Mouse (Mus musculus): ENCODE results near the gene Acadvl.
"Not testable (repeated sequence)": the region's sequence is repeated elsewhere in the genome, so short reads cannot be mapped to it uniquely, and the experiment has no call there.

Gene Acadvl

GRCm38 (mm10) chr11:70027397-70027796, 12.2 kb upstream of the Acadvl start:
- peak; percentile 46 to 52 for DNase-seq (ENCODE audit: low spot score in 2 of 2)

- no peak for DNase-seq (ENCODE audit: low spot score in 2 of 2)
Observed at GRCm38 (mm10) chr11:70026689-70027088, 11.5 kb upstream of the Acadvl start.

GRCm38 (mm10) chr11:70024151-70024514, 8.9 kb upstream of the Acadvl start:
- DNase-seq (ENCODE audit: low spot score in 2 of 2), result no peak

GRCm38 (mm10) chr11:70023481-70024150, 8.4 kb upstream of the Acadvl start:
- no peak for DNase-seq (ENCODE audit: low spot score in 2 of 2)

GRCm38 (mm10) chr11:70021264-70022132, 6.3 kb upstream of the Acadvl start:
- peak; percentile 96 for DNase-seq (ENCODE audit: low spot score in 2 of 2)

- DNase-seq (ENCODE audit: low spot score in 2 of 2), result peak; percentile 70 to 85
Observed at GRCm38 (mm10) chr11:70020731-70021263, 5.6 kb upstream of the Acadvl start.

GRCm38 (mm10) chr11:70020022-70020631, 4.9 kb upstream of the Acadvl start:
- DNase-seq (ENCODE audit: low spot score in 2 of 2), result no peak

GRCm38 (mm10) chr11:70019495-70020021, 4.3 kb upstream of the Acadvl start:
- DNase-seq (ENCODE audit: low spot score in 2 of 2), result no peak

- DNase-seq (ENCODE audit: low spot score in 2 of 2), result peak; percentile 61 to 75
Observed at GRCm38 (mm10) chr11:70018131-70018990, 3.1 kb upstream of the Acadvl start.

GRCm38 (mm10) chr11:70017199-70017767, 2.1 kb upstream of the Acadvl start:
- DNase-seq (ENCODE audit: low spot score in 2 of 2), result no peak

- no peak for DNase-seq (ENCODE audit: low spot score in 2 of 2)
Observed at GRCm38 (mm10) chr11:70016669-70017068, 1.5 kb upstream of the Acadvl start, which contains the start of gene Dlg4. Dlg4 (plus strand) TSS chr11:70016942.

GRCm38 (mm10) chr11:70016177-70016576, 966 bp upstream of the Acadvl start:
- not testable (repeated sequence) for DNase-seq (ENCODE audit: low spot score in 2 of 2)

- no peak for DNase-seq (ENCODE audit: low spot score in 2 of 2)
Observed at GRCm38 (mm10) chr11:70015677-70016076, 466 bp upstream of the Acadvl start.

GRCm38 (mm10) chr11:70014051-70014450, 1.2 kb downstream of the Acadvl start:
- DNase-seq (ENCODE audit: low spot score in 2 of 2), result no peak

- no peak for DNase-seq (ENCODE audit: low spot score in 2 of 2)
Observed at GRCm38 (mm10) chr11:70013408-70013807, 1.8 kb downstream of the Acadvl start.

- DNase-seq (ENCODE audit: low spot score in 2 of 2), result no peak
Observed at GRCm38 (mm10) chr11:70012931-70013330, 2.3 kb downstream of the Acadvl start.

- DNase-seq (ENCODE audit: low spot score in 2 of 2), result no peak
Observed at GRCm38 (mm10) chr11:70010961-70011360, 4.2 kb downstream of the Acadvl start.

GRCm38 (mm10) chr11:70010548-70010947, 4.7 kb downstream of the Acadvl start:
- DNase-seq (ENCODE audit: low spot score in 2 of 2), result no peak

GRCm38 (mm10) chr11:70010033-70010432, 5.2 kb downstream of the Acadvl start:
- DNase-seq (ENCODE audit: low spot score in 2 of 2), result no peak

- no peak for DNase-seq (ENCODE audit: low spot score in 2 of 2)
Observed at GRCm38 (mm10) chr11:70005521-70005920, 9.7 kb downstream of the Acadvl start.

- no peak for DNase-seq (ENCODE audit: low spot score in 2 of 2)
Observed at GRCm38 (mm10) chr11:70002471-70002870, 12.7 kb downstream of the Acadvl start.

Measured in frontal cortex, postnatal 36 days (tissue).